Mouse (Mus musculus): ENCODE results near the gene Myo1g.

DNA sequence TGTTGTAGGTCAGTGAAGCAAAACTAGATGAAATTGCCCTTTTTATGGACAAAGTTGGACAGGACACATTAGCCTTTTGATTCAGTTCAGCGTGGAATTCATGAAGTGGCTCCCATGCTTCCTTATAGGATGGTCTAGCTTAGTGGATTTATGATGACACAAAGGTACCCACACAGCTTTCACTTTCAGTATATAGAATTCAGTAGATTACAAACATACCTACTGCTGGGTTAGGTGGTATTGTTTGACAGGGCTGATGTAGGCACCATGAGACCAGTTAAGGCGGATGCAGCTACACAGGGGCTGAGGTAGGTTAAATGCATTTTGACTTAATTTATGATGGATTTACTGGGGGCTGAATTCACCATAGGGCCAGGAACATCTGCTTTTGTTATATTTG is 39.2 kb upstream of the Myo1g start:
- TF ChIP-seq CTCF (IDR thresholded peaks at IDR 0.05; ENCODE audit: control insufficient read depth, insufficient read depth, insufficient read length): no peak
- TF ChIP-seq USF1 (IDR thresholded peaks at IDR 0.05; ENCODE audit: low read depth): no peak

All from C2C12 (cell line).